Comparison of ENCODE assay signal across 18 mouse cellular contexts in the genomic region with DNA sequence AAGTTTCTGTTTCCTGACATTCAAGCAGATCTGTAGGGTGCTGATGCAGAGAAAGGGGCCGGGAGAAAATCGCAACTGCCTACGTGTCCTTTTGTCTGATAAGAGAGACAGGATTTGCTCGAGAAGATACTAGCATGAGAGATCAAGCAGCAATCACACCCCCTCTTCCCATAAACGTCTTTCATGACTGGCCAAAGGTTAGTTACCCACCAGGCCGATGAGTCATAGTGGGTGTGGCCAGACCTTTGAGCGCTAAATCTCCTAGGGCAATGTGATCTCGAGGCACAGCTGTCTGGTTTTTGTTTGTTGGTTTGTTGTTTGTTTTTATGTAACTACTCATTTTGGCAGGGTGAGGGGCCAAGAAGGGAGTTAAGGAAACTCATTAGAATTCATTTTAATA. TPM values are rescaled to one million over a fixed set of nuclear protein-coding genes. Genes with fewer than 3 reads are reported as not detected.
DNase-seq lines count a peak whose midpoint lies in the region; ATAC-seq lines count a peak whose summit lies in the region.
"Had no signal": no experiment of that assay in that cellular context is flagged by ENCODE, and none has a peak within 500 bp of the region (broad histone marks: within the 10 kb centered on the region; RNA-seq: fewer than 3 reads in every experiment).

No protein-coding gene starts in this region.

- H3K27me3 ChIP-seq in liver, embryonic 12.5 days (replicated peaks) = no peaks in the 10 kb centered on the region
- H3K27me3 ChIP-seq: embryonic facial prominence, embryonic 15.5 days; forebrain, embryonic 13.5 days; neural tube, embryonic 12.5 days had no signal

- no peak overlapping the region for H3K27ac ChIP-seq in liver, embryonic 12.5 days
- H3K27ac ChIP-seq: embryonic facial prominence, embryonic 15.5 days; forebrain, embryonic 13.5 days; kidney, postnatal 0 days; macrophage; neural tube, embryonic 12.5 days had no signal

- DNase-seq in heart, adult 11 months = peak; percentile 66
- no peak for DNase-seq in heart, postnatal 25 days (ENCODE audit: low spot score)
- peak; percentile 49 for DNase-seq in CD4-positive helper T cell, adult 2 months (ENCODE audit: low read depth, low spot score)
- DNase-seq in ZHBTc4 (ENCODE audit: low read depth, low spot score) = peak; percentile 39
- DNase-seq in kidney, postnatal 14 days = peak; percentile 6
- DNase-seq in left cerebral cortex, postnatal 14 days (ENCODE audit: low spot score in 2 of 2) = no peak
- DNase-seq in embryo, embryonic 10.5 days (ENCODE audit: low spot score) = no peak
- DNase-seq: cerebellum, adult 11 months; heart, postnatal 36 days; layer of hippocampus, postnatal 36 days; spleen, adult 18-20 months had no signal

- intact Hi-C loops in heart, postnatal 25 days (cut with DNase I) = no loop called here
- intact Hi-C loops in left cerebral cortex, postnatal 14 days (cut with DNase I) = no loop called here

- H3K4me2 ChIP-seq in liver, embryonic 12.5 days = no peak overlapping the region
- H3K4me2 ChIP-seq: embryonic facial prominence, embryonic 15.5 days; forebrain, embryonic 13.5 days; neural tube, embryonic 12.5 days had no signal

- ATAC-seq in liver, embryonic 12.5 days = no peak
- ATAC-seq: forebrain, embryonic 13.5 days; midbrain, embryonic 16.5 days had no signal

- 31% methylated on average over 8 of the region's 8 CpGs for WGBS in liver, embryonic 12.5 days (ENCODE audit: insufficient replicate concordance)

- no peaks in the 10 kb centered on the region for H3K36me3 ChIP-seq in liver, embryonic 12.5 days
- H3K36me3 ChIP-seq: embryonic facial prominence, embryonic 15.5 days; neural tube, embryonic 12.5 days had no signal

- H3K9ac ChIP-seq in liver, embryonic 12.5 days = no peak overlapping the region
- H3K9ac ChIP-seq: embryonic facial prominence, embryonic 15.5 days; forebrain, embryonic 13.5 days; neural tube, embryonic 12.5 days had no signal

- H3K9me3 ChIP-seq in liver, embryonic 12.5 days (replicated peaks) = no peaks in the 10 kb centered on the region
- H3K9me3 ChIP-seq: embryonic facial prominence, embryonic 15.5 days; forebrain, embryonic 13.5 days; neural tube, embryonic 12.5 days had no signal

- no peaks in the 10 kb centered on the region for H3K4me1 ChIP-seq in liver, embryonic 12.5 days
- H3K4me1 ChIP-seq: embryonic facial prominence, embryonic 15.5 days; forebrain, embryonic 13.5 days; neural tube, embryonic 12.5 days had no signal

- no peak overlapping the region for H3K4me3 ChIP-seq in liver, embryonic 12.5 days
- H3K4me3 ChIP-seq: embryonic facial prominence, embryonic 15.5 days; forebrain, embryonic 13.5 days; neural tube, embryonic 12.5 days had no signal

RNA-seq across cellular contexts. Expression of a gene that starts 50.7 kb away (rescaled TPM):
- total RNA-seq in heart, postnatal 25 days (2021) = 1 to 10 TPM; 5.3 to 5.6 TPM
- total RNA-seq in left cerebral cortex, postnatal 14 days (2021) = 10 to 100 TPM; 18.7 to 19.2 TPM
- 8.6 and 9.7 TPM in 2 replicates for polyA plus RNA-seq in liver, embryonic 12.5 days (2016; fragmentation: Nextera tagmentation; extraction: Ambion mirVana)

Comparison
In these comparisons a context has a peak if more than half of its experiments do, and no peak if none do; other contexts are left out.
1. DNase-seq: peak in heart, adult 11 months (single experiment), CD4-positive helper T cell, adult 2 months (single experiment), ZHBTc4 (single experiment) and kidney, postnatal 14 days (single experiment); none in heart, postnatal 25 days (single experiment), left cerebral cortex, postnatal 14 days (0 of 2) and embryo, embryonic 10.5 days (single experiment).